In the genomic region with DNA sequence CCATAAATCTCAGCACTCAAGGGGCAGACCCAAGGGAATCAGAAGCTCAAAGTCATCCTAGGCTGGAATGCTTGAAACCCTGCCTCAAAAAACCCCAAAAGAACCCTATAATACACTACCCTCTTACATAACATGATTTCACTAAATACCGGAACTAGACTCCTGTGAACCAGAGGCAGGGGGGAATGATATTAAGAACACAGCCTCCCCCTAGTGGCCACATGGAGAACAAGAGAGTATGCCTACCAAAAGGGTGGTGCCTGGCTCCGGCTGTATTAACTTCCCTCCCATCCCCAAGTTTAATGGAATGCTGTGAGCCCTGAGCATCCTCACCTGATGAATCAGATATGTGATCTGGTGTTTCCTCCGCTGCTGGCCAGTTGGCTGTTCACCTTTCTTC, we compare ENCODE assay signal across 8 mouse cellular contexts. TPM values are rescaled to one million over a fixed set of nuclear protein-coding genes. Genes with fewer than 3 reads are reported as not detected.
DNase-seq lines count a peak whose midpoint lies in the region; ATAC-seq and TF ChIP-seq lines count a peak whose summit lies in the region.

No protein-coding gene starts in this region.

- H3K36me3 ChIP-seq in forebrain, embryonic 16.5 days (ENCODE audit: control insufficient read depth, insufficient read depth): peaks cover 35% of the 10 kb centered on the region
- H3K36me3 ChIP-seq in midbrain, embryonic 13.5 days: peaks cover 83% of the 10 kb centered on the region
- H3K36me3 ChIP-seq in spleen, adult 2 months (ENCODE audit: control insufficient read depth, insufficient read depth, low read length): peaks cover 30% of the 10 kb centered on the region

- H3K4me3 ChIP-seq in forebrain, embryonic 16.5 days (replicated peaks; ENCODE audit: low read length): no peak overlapping the region
- no peak overlapping the region for H3K4me3 ChIP-seq in left cerebral cortex, adult 2 months
- no peak overlapping the region for H3K4me3 ChIP-seq in midbrain, embryonic 13.5 days (replicated peaks)
- H3K4me3 ChIP-seq in spleen, adult 2 months (ENCODE audit: extremely low read depth, insufficient read depth, insufficient read length): no peak overlapping the region

- no peak for TF ChIP-seq POLR2A in spleen, adult 2 months (IDR thresholded peaks at IDR 0.05; ENCODE audit: low read depth, low read length)

- no peak overlapping the region for H3K9ac ChIP-seq in forebrain, embryonic 16.5 days (replicated peaks; ENCODE audit: low read depth, low read length)
- no peak overlapping the region for H3K9ac ChIP-seq in midbrain, embryonic 13.5 days (replicated peaks)

- intact Hi-C loops in left cerebral cortex, adult 2 months (cut with DNase I): loop anchor here (1.0 to 2.0 kb wide), 2 partner anchors 65 to 90 kb away; partner anchors contain the start of gene Ntrk1

- peak; percentile 49; the same call in 1 of the 2 replicates for ATAC-seq in forebrain, embryonic 16.5 days
- ATAC-seq in midbrain, embryonic 13.5 days: peak; percentile 66; the same call in 1 of the 2 replicates

- TF ChIP-seq CTCF in left cerebral cortex, adult 2 months (IDR thresholded peaks at IDR 0.05): peak; percentile 90
- TF ChIP-seq CTCF in spleen, adult 2 months (IDR thresholded peaks at IDR 0.05; ENCODE audit: extremely low read depth, insufficient read depth, insufficient read length, insufficient replicate concordance): peak; percentile 66; the same call in 1 of the 2 replicates

- no peak overlapping the region for H3K4me2 ChIP-seq in forebrain, embryonic 16.5 days (ENCODE audit: low read length)
- H3K4me2 ChIP-seq in midbrain, embryonic 13.5 days (replicated peaks): no peak overlapping the region

- no peaks in the 10 kb centered on the region for H3K27me3 ChIP-seq in forebrain, embryonic 16.5 days (replicated peaks; ENCODE audit: control insufficient read depth, insufficient read depth, low read length)
- H3K27me3 ChIP-seq in midbrain, embryonic 13.5 days: no peaks in the 10 kb centered on the region
- no peaks in the 10 kb centered on the region for H3K27me3 ChIP-seq in spleen, adult 2 months (ENCODE audit: control insufficient read depth, insufficient read depth, low read length)

- no peak overlapping the region for H3K27ac ChIP-seq in forebrain, embryonic 16.5 days (ENCODE audit: low read length)
- H3K27ac ChIP-seq in left cerebral cortex, adult 2 months: peak overlapping the region; percentile 20; the same call in 1 of the 2 replicates
- no peak overlapping the region; the same call in 1 of the 2 replicates for H3K27ac ChIP-seq in midbrain, embryonic 13.5 days
- no peak overlapping the region for H3K27ac ChIP-seq in spleen, adult 2 months (ENCODE audit: insufficient read depth, low read length)

- DNase-seq in ovary, postnatal 10 days (ENCODE audit: low spot score): peak; percentile 25
- no peak for DNase-seq in ovary, adult 18-20 months (ENCODE audit: low spot score)
- DNase-seq in cerebellum, adult 11-12 months: peak; percentile 34
- peak; percentile 33 for DNase-seq in hindlimb bud, embryonic 11.5 days (ENCODE audit: extremely low spot score, low read depth, low spot score)
- DNase-seq in left cerebral cortex, adult 2 months (ENCODE audit: extremely low spot score in 1 of 2, low spot score in 2 of 2): peak; percentile 64 to 66
- peak; percentile 55 to 56 for DNase-seq in spleen, adult 2 months (ENCODE audit: low read depth in 1 of 2, low spot score in 2 of 2)

- WGBS in forebrain, embryonic 16.5 days: 23% methylated on average over 3 of the region's 3 CpGs
- 29% methylated on average over 3 of the region's 3 CpGs for WGBS in midbrain, embryonic 13.5 days
- 31% methylated on average over 3 of the region's 3 CpGs for WGBS in spleen, adult 2 months

- H3K4me1 ChIP-seq in forebrain, embryonic 16.5 days (replicated peaks; ENCODE audit: control insufficient read depth, insufficient read depth, low read length): no peaks in the 10 kb centered on the region
- H3K4me1 ChIP-seq in midbrain, embryonic 13.5 days (replicated peaks): no peaks in the 10 kb centered on the region
- no peaks in the 10 kb centered on the region for H3K4me1 ChIP-seq in spleen, adult 2 months (ENCODE audit: control insufficient read depth, insufficient read depth, insufficient read length)

- no peaks in the 10 kb centered on the region for H3K9me3 ChIP-seq in forebrain, embryonic 16.5 days (ENCODE audit: control insufficient read depth, low read length)
- H3K9me3 ChIP-seq in midbrain, embryonic 13.5 days: no peaks in the 10 kb centered on the region

RNA-seq across cellular contexts. Expression of gene Sh2d2a, which starts 13.3 kb away (rescaled TPM):
- polyA plus RNA-seq in forebrain, embryonic 16.5 days (2015; fragmentation: Nextera tagmentation; extraction: Ambion mirVana): not detected in 2 replicates
- total RNA-seq in left cerebral cortex, adult 2 months (2021): not detected
- polyA plus RNA-seq in midbrain, embryonic 13.5 days (2015; fragmentation: Nextera tagmentation; extraction: Ambion mirVana): not detected in 2 replicates
- 27.4 and 29.1 TPM in 2 replicates for polyA plus RNA-seq in spleen, adult 2 months (2012; rRNA removed)

RNA-seq across cellular contexts. Expression of gene Prcc, which starts 25.6 kb away (rescaled TPM):
- polyA plus RNA-seq in forebrain, embryonic 16.5 days (2015; fragmentation: Nextera tagmentation; extraction: Ambion mirVana): 13.8 and 16.4 TPM in 2 replicates
- 10 to 100 TPM; 58.3 to 60.6 TPM for total RNA-seq in left cerebral cortex, adult 2 months (2021)
- 13.8 and 15.6 TPM in 2 replicates for polyA plus RNA-seq in midbrain, embryonic 13.5 days (2015; fragmentation: Nextera tagmentation; extraction: Ambion mirVana)
- 23.3 and 23.4 TPM in 2 replicates for polyA plus RNA-seq in spleen, adult 2 months (2012; rRNA removed)

RNA-seq across cellular contexts. Expression of gene Pear1, which starts 35.7 kb away (rescaled TPM):
- polyA plus RNA-seq in forebrain, embryonic 16.5 days (2015; fragmentation: Nextera tagmentation; extraction: Ambion mirVana): 6.9 and 7.4 TPM in 2 replicates
- total RNA-seq in left cerebral cortex, adult 2 months (2021): 1 to 10 TPM; 7.8 to 7.9 TPM
- 4.8 and 7.1 TPM in 2 replicates for polyA plus RNA-seq in midbrain, embryonic 13.5 days (2015; fragmentation: Nextera tagmentation; extraction: Ambion mirVana)
- polyA plus RNA-seq in spleen, adult 2 months (2012; rRNA removed): 63.8 and 65.8 TPM in 2 replicates

RNA-seq across cellular contexts. Expression of gene Hdgf, which starts 46.3 kb away (rescaled TPM):
- polyA plus RNA-seq in forebrain, embryonic 16.5 days (2015; fragmentation: Nextera tagmentation; extraction: Ambion mirVana): 186 and 212 TPM in 2 replicates
- total RNA-seq in left cerebral cortex, adult 2 months (2021): 100 to 1,000 TPM; 148 to 151 TPM
- 125 and 176 TPM in 2 replicates for polyA plus RNA-seq in midbrain, embryonic 13.5 days (2015; fragmentation: Nextera tagmentation; extraction: Ambion mirVana)
- polyA plus RNA-seq in spleen, adult 2 months (2012; rRNA removed): 43.6 and 50.0 TPM in 2 replicates

RNA-seq across cellular contexts. Expression of gene Mrpl24, which starts 59.5 kb away (rescaled TPM):
- polyA plus RNA-seq in forebrain, embryonic 16.5 days (2015; fragmentation: Nextera tagmentation; extraction: Ambion mirVana): 63.4 and 64.3 TPM in 2 replicates
- total RNA-seq in left cerebral cortex, adult 2 months (2021): 10 to 100 TPM; 52.6 to 55.1 TPM
- polyA plus RNA-seq in midbrain, embryonic 13.5 days (2015; fragmentation: Nextera tagmentation; extraction: Ambion mirVana): 69.1 and 72.1 TPM in 2 replicates
- 24.3 and 34.6 TPM in 2 replicates for polyA plus RNA-seq in spleen, adult 2 months (2012; rRNA removed)

Comparison
In these comparisons a context has a peak if more than half of its experiments do, and no peak if none do; other contexts are left out.
1. RNA of gene Sh2d2a, which starts 13.3 kb away (polyA plus RNA-seq): 27.4 to 29.1 TPM in spleen, adult 2 months; not detected in forebrain, embryonic 16.5 days and not detected in midbrain, embryonic 13.5 days; every median in the first group is over 10 times any median in the second.